Mouse (Mus musculus) mesoderm, embryonic 11.5 days (tissue): ENCODE measurements around the gene Rnf145.
"Not testable (repeated sequence)": the region's sequence is repeated elsewhere in the genome, so short reads cannot be mapped to it uniquely, and the experiment has no call there.

Experiments
- DNase-seq: peaks from one replicate; pipeline ENCODE4 v3.0.0-alpha.2; 2012; ENCODE audit warnings: low read depth, low spot score

Rnf145 gene

DNA sequence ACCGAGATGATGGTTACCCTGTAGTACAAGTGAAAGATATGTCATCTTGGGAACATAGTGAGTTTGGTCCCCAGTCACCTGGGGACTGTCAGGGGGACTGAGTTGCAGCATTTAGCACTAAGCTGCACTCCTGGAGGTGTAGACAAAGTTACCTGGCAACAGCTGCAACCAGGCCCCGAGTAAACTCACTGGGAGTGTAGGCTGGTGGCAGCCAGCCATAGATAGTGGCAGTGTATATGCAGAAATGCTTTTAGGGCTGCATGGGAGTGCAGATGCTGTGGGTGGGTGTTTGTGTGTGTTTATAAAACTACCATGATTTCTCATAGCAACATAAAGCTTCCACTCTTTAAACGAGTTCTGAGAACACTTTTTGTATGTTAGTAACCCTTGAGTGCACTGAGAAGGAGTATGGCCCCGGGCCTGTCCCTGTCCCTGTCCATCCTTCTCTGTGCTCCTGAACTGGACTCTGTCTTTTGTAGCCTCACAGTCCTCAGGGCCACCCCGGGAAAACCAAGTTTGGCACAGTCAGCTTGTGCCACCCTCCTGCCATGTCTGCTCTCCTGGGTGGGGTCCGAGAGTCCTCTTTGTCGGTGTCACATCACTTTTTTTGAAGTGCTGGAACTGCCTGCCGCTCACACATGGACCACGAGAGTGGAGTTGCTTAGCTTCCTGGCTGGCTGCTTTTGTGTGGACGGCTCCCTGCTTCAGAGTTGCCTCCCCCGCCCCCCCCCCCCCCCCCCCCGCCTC, 43.8 kb downstream of the Rnf145 start:
- no peak for DNase-seq

DNA sequence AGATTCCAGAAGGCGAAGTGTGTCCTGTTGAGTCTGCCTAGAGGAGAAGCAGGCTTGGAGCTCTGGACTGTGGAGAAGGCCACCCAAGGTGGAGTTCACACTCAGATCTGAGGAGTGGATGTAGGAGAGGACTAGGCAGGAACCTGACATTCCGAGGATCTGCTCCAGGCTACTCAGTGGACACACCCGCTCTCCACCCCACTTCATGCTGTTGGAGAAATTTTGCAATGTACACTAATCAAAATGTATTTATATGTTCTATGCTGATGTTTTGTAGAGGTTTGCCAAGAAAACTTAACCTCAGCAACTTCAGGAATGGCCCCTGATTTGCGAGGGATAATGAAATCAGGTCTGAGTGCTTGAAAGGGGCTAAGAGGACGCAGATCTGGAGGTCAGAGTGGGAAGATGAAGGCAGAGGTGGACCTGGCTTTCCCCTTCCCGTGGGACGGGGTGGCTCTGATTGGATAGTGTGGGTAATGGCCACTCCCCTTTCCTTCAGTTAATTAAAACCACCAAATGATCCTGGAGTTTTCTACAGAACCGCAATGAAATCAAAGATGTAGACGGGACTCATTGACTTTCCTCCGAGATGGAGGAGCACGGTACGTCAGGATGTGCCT, 45.6 kb downstream of the Rnf145 start:
- no peak for DNase-seq

DNA sequence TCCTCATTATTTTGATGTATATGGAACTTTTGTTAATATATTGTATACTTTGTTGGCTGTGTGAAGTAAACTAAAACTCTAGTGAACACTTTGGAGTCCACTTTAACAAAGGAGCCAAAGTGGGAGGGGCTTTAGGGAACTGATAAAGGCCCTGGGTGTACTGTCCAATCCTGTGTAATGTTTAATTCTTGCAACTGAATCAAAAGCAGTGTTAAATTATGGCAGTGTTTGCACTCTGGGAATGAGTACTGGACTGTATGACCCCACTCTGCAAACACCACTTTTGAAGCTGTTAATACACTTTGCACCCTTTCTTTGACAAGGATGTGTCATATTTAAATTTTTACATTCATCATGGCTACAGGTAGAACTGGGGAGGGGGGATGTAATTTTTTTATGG, 46.2 kb downstream of the Rnf145 start:
- no peak for DNase-seq

DNA sequence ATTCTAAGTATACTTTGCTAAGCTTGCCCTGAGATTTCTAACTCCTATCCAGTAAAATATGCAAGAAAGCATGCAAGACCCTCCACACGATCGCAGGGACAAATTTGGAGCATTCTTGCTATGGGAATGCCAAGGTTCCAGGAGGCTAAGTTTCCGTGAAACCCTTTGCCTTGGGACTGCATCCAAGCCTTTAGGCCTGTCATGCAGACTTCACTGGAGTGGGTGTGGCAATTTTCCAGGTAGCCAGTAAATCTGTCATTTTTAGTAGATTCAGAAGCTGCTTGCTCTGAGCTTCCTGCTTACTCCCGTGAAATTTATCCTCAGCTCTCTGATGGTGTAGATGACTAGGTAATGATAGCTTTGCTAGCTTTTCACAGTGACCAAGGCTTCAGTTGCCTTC, 51.6 kb downstream of the Rnf145 start:
- not testable (repeated sequence) for DNase-seq

DNA sequence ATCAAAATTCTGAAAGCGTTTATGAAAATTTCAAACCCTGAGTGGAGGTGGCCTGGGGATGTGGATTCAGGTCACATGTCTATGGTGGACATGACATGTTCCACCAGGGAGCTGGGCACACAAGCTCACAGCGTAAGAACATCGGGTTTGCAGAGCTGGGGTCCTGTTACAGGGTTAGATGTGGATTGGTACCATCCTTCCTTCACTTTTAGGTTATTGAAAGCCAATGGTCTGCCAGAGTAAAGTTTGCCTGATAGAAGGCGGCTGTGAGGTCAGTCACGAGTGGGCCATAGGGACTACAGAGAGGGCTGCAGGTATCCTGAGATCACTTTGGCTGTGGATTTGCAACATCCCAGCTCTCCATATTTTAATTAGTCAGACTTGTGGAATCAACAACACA, 54.0 kb downstream of the Rnf145 start:
- DNase-seq, result no peak

DNA sequence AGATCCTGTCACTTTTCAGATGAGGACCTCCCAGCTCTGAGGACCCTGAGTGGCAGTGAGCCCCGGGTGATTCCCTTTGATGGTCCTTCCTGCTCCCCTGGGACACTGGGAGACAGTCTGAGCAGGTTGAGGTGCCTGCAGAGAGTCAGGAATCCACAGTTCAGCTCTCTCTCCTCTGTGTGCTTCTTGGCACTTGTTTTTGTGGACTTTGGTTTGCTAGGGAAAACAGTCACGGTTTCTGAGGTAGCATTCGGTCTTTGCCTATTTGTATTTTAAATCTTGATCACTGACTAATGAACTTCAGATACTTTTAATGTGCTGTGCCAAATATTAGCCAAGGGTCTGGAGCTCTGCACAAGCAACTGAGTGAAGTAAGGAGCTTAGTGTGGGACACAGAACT, 54.6 kb downstream of the Rnf145 start:
- DNase-seq, result no peak

DNA sequence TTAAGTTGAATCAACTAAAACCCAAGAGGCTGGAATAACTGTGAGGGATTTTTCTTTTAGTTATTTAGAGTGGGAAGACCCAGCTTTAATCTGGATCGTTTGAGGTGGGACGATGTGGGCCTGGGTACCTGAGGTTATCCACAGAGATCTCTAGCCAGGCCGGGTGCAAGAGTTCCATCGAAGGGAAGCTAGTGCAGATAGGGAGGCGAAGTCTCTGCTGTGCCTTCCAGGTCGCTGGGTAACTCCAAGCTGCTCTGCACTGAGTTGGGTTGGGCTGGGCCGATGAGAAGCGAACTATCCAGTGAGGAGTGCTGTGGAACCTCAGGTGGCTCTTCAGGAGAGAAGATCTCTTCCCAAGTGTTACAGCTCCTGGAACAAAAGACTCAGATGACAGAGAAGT, 55.6 kb downstream of the Rnf145 start:
- no peak for DNase-seq

DNA sequence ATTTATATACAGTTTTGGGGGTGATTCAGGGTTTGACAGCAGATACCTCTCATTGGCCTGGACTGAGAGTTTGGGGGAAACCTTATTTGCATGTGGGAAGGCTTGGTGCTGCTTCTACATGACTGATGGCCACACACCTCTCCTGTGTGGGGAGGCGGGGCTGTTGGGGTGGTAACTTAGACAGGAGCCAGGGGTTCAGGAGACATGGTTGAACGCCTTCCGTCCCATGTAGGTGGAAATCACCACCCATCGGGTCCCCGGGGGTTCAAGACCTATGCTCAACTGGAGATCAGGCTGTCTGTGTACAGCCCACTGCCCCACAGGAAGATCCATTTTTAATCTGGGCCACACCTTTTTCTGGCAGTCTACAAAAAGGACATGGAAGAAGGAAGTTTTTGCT, 56.1 kb downstream of the Rnf145 start:
- no peak for DNase-seq

DNA sequence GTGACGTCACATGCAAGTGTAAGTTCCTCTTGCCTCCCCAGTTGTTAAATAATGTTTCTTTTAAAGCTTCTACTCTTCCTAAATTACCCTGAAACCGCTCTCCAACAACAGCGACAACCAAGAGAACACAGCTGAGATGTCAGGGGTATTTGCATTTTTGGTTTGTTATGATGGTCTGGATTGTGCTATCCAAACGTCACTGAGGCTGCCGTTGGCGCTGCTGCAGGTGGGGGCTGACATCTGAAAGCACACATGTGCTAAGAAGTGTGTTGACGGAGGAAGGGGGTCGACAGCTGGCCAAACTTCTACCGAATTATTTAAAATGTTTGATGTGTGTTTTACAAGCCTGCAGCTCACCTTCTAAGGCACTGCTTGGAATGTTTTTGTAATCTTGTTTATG, 59.1 kb downstream of the Rnf145 start:
- no peak for DNase-seq

DNA sequence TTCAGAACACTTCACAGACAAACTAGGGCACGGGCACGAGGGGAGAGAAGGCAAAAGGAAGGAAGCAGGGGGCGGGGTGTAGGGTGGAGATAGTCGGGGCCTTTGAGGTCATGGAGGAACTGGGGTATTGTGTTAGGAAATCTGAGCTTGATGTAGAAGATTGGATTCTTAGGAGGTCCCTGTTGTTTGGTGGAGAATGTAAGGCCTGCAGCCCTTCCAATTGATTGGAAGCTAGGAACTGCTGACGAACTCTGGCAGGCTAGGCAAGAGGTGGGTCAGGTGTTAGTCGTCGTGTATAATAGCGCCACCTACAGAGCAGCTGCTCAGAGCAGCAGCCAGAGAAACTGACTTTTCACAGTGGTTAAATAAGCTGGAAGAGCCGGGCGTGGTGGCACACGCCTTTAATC, 62.5 kb downstream of the Rnf145 start:
- peak; percentile 39 for DNase-seq

DNA sequence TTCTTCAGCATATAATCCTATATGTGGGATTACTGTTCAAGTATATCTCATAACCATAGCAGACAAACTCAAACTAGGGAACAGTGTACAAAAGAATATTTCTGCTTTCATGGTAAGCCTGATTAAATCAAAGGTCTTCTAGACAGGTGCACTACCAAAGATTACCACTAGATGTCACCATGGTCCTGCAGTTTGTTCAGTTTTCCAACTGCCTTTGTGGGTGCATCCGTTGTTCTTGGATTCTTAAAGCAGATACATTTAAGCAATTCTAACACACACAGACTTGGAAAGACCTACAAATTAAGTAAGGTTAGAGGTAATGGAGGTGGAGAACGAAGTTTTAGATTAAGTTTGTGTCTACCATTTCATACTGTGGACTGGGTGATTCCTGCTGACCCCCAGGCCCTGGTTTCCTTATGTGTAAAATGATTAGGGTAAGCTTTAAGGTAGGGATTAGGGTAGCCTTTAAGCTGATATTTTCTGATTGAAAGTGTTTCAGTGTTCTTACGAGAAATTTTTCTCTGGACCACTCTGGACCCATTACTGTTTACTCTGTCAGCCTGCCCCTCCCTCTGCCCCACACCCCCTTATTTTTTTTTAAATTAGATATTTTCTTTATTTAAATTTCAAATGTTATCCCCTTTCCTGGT, 67.4 kb downstream of the Rnf145 start:
- DNase-seq, result peak; percentile 87

DNA sequence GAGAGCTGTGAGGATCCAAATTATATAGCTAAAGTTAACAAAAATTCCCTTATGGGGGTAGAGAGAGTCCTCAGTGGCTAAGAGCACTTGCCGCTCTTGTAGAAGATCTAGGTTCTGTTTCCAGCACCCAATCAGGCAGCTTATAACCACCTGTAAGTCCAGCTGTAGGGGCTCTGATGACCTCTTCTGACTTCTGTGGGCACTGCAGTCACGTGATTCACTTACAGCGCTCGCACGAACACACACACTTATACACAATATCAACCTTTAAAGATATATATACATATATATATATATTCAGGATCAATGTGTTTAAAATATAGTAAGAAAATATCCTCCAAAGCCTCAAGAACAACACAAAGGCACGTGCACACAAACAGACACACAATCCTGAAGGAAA, 74.3 kb downstream of the Rnf145 start:
- no peak for DNase-seq

DNA sequence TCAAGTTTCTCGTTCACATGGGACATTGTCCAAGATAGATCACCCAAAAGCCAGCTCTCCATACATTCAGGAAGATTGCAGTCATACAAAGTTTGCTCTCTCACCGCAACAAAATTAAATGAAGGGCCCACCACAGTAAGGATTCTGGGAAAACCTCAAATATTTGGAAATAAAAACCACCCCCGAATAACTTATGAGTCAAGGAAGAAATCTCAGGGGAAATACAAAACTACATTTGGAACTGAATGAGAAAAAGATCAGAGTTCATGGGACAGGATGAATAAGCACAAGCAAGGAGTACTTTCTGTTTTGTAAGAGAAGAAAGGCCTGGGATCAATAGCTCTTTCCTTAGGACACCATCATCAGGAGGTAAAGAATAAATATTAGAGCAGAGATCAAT, 76.0 kb downstream of the Rnf145 start:
- DNase-seq, result no peak

DNA sequence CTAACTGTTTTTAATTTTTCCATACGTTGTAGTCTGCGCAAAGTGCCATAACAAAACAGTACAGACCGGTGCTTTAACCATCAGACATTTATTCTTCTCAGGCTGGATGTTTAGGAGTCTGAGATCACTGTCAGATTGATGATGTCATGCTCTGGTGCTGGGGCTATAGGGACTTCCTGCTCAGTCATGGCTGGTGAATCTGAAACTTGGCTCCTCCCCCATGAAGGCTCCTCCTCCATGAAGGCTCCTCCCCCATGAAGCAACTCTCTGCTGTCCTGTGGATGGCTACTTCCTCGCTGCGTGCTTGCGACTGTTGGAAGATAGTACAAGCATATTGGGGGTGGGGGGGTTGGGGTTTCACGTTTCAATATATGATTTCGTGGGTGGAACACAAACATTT, 88.1 kb downstream of the Rnf145 start:
- DNase-seq, result no peak

DNA sequence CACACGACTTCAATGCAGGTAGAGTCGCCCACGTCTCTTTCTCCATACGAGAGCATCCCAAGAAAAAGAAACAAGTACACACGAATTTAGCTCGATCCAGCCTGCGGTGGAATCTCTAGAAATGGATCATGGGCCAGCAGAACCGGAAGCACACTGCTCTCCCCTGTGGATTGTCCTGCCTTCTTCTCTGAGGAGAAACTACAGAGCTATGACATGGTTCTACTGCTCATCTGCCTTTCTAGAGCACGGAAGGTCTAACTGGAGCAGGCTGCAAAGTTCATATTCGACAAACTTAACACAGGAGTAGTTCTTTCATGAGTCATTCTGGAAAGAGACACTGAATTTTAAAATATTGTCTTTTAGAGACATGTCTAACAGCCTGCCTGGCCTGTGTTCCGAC, 89.9 kb downstream of the Rnf145 start:
- DNase-seq, result no peak

DNA sequence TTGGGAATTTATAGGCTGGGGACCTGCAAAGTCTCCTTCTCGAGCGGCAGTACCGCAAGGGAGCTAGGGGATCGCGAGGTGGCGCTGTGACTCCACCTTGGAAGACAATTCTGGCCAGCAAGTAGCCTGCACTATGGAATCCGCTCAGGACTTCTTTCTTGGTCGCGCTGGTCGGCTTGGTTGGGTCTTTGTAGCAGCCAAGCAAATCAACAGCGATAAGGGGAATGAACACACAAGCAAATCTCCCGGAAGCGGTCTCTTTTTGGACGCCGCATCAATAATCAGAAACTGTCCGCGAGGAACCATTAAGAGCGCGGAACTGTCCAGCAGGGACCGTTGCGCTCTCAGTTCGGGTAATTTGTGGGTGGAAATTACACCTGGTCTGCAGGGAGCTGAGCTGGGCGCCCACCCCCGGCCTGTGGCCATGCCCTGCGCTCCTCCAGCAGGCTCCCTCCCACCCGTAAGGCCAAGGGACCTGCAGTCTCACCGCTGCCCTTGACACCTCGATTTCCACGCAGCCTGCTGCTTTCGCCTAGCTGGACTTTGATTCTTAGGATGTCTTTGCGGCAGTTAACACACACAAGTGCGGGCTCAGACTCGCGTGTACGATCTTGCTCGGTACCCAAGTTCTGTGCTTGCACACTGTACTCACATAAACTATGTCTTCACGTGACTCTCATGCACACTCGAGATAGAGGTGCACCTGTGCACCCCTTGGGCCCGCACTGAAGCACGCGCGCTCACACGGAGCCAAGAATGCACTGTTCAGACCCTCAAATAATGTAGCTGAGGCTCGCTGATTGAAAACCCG, 92.4 kb downstream of the Rnf145 start:
- DNase-seq, result peak; percentile 93

DNA sequence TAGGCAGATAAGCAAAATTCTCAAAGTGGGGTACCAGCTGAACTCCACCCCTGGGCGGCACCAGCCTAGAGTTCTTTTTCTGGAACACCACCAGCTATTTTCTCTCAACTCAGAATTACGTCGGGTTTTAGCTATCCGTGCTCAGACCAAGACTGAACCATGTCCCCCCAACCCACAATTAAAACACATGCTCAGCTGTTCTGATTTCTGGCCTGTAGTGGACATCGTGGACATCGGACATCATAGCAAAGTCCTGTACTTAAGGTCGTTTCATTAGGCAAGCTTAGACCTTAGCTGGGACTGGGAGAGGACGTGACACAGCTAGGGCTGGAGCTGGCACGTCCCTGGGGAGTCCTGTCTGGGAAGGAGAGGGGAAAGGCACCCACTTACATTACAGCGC, 93.4 kb downstream of the Rnf145 start:
- DNase-seq, result no peak

DNA sequence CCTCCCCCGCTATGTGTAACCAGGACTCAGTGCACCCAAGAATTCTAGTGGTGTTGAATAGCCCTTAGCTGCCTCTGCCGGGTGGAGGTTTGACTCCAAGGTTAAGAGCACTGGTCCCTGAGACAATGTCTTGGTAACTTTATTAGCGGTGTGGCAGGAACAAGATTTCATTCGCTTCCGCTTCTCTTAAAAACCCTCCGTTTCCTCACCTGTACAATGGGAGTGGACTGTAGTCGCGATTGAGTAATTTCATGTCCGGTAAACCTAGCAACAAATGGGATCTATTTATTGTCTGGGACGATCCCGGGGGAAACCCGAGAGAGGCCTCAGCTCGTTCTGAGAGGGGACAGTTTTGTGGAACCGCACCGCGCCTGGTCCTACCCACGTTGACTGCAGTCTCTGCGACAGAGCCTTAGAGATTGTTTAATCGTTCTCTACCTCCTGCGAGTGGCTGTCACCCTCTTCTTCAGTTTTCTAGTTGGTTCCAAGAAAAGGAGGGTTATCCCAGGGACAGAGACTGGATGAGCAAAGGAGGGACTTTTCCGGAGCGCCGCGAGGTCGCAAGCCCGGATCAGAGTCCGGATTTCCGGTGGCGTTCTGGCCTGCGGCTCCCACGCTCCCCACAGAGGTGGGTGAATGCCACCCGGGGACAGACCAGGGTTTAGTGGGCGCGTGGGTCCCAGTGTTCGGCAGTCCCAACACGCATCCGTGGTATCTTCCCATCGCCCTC, 94.1 kb downstream of the Rnf145 start:
- DNase-seq, result peak; percentile 29

DNA sequence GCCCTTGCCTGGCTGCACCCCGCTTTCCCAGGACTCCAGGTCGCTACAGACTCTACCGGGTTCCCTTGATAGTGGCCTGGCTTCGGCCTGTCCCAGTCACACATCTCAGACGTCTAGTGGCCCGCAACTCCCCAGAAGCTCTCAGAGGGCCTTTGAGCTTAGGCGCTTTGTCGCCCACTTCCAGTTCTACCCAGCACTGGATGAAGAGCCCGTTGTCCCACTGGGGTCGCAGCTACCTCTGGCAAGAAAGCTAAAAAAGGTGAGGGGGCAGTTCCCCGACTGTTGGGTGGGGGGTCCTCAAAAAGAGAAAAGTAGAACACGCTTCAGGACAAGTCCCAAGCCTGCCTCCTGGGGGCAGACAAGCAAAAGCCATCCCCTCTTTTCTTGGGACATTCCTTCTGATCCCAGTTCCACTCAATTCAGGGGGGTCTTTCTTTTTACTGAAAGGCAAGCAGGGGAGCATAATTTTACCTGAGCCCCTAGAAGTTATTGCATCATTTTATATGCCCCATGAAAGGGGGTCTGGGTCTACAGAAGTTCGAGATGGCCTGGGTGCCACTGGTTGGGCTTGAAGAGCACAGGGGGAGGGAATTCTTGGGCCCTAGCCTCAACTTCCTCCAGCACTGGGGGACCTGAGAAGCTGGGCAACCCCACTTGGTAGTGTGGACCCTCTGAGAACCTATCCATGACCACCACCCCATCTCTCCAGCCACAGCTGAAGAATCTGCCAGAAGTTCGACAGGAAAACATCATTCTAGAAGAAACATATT, 94.8 kb downstream of the Rnf145 start:
- DNase-seq, result peak; percentile 17
